Comparison of ENCODE assay signal across 8 mouse cellular contexts in the genomic region with DNA sequence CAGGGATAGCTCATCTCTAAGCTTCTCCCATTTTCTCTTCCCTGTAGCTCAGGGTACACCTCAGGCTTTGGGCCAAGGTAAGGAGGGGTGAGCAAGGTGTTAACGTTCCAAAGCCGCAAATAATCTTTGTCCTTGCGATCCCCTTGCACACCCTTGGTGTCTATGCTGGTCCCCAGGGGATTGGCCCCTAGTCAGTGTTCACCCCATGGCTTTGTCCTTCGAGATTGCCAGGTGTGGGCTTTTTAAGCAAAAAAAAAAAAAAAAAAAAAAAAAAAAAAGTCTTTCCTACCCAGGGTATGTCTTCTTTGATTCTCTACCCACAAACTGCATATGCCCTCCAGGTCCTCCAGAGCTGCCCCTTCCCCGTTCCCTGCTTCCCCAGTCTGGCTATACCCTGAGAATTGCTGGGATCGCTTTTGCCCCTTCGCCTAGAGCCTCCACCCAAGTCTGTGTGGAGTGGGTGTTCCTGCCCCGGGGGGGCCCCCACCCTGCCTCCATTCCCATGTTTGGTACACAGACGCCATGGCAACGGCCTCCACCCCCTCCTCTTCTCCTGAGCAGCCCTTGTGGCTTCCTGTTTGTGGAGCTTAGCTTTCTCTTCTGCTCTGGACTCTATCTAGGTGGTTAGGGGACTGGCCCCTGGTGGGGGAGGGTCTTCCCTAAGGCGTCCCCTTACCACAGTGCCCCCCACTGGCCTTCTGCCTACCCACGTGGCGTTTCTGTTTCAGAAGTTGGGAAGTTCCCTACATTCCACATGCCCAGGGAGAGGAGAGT. TPM values are rescaled to one million over a fixed set of nuclear protein-coding genes. Genes with fewer than 3 reads are reported as not detected.
DNase-seq lines count a peak whose midpoint lies in the region; ATAC-seq lines count a peak whose summit lies in the region.

No protein-coding gene starts in this region.

- peaks cover 32% of the 10 kb centered on the region for H3K4me1 ChIP-seq in erythroblast, embryonic 14.5 days (ENCODE audit: control insufficient read depth)
- peaks cover 33% of the 10 kb centered on the region for H3K4me1 ChIP-seq in embryonic facial prominence, embryonic 14.5 days (ENCODE audit: control insufficient read depth, insufficient read depth, low read length)
- H3K4me1 ChIP-seq in heart, embryonic 16.5 days (ENCODE audit: control insufficient read depth, insufficient read depth, low read length) = peaks cover 37% of the 10 kb centered on the region

- ATAC-seq in erythroblast, adult 5-6 weeks (replicated peaks; ENCODE audit: low FRiP score, poor library complexity, severe bottlenecking) = no peak
- ATAC-seq in embryonic facial prominence, embryonic 14.5 days (ENCODE audit: low read depth) = 0 out of 2 replicates have a peak, but pooled peaks have one; percentile 4
- ATAC-seq in heart, embryonic 16.5 days (replicated peaks; ENCODE audit: extremely low read depth, insufficient read depth, low FRiP score) = peak; percentile 38

- H3K79me2 ChIP-seq in macrophage (ENCODE audit: inconsistent target) = peaks cover 59% of the 10 kb centered on the region

- H3K4me3 ChIP-seq in erythroblast, embryonic 14.5 days (replicated peaks) = peak overlapping the region; percentile 53
- H3K4me3 ChIP-seq in embryonic facial prominence, embryonic 14.5 days (ENCODE audit: low read depth, low read length) = peak overlapping the region; percentile 61
- peak overlapping the region; percentile 65 for H3K4me3 ChIP-seq in heart, embryonic 16.5 days (ENCODE audit: low read length)
- peak overlapping the region; percentile 82 for H3K4me3 ChIP-seq in macrophage (ENCODE audit: inconsistent target)

- DNase-seq in embryonic facial prominence, embryonic 14.5 days (ENCODE audit: low spot score) = peak; percentile 64
- DNase-seq in kidney, postnatal 10 days = peak; percentile 84
- DNase-seq in spleen, postnatal 10 days (ENCODE audit: low spot score in 2 of 2) = peak; percentile 31 to 61
- no peak for DNase-seq in cerebellum, postnatal 4 days (ENCODE audit: low spot score in 2 of 2)

- WGBS in embryonic facial prominence, embryonic 14.5 days = 25% methylated on average over 13 of the region's 13 CpGs
- WGBS in heart, embryonic 16.5 days = 23% methylated on average over 13 of the region's 13 CpGs
- WGBS in macrophage (ENCODE audit: missing documents) = 5% methylated on average over 10 of the region's 13 CpGs

- peaks cover 11% of the 10 kb centered on the region; the same call in 1 of the 2 replicates for H3K36me3 ChIP-seq in erythroblast, embryonic 14.5 days (ENCODE audit: control insufficient read depth)
- peaks cover 27% of the 10 kb centered on the region for H3K36me3 ChIP-seq in embryonic facial prominence, embryonic 14.5 days (ENCODE audit: control insufficient read depth, insufficient read depth, low read length)
- peaks cover 19% of the 10 kb centered on the region for H3K36me3 ChIP-seq in heart, embryonic 16.5 days (ENCODE audit: control insufficient read depth, insufficient read depth)
- H3K36me3 ChIP-seq in macrophage (ENCODE audit: inconsistent target) = peaks cover 17% of the 10 kb centered on the region; the same call in 1 of the 2 replicates

- H3K4me2 ChIP-seq in embryonic facial prominence, embryonic 14.5 days (ENCODE audit: low read depth, low read length) = peak overlapping the region; percentile 69
- H3K4me2 ChIP-seq in heart, embryonic 16.5 days (ENCODE audit: low read depth, low read length) = peak overlapping the region; percentile 67

- H3K27me3 ChIP-seq in erythroblast, embryonic 14.5 days (ENCODE audit: control insufficient read depth) = peaks cover 35% of the 10 kb centered on the region
- H3K27me3 ChIP-seq in embryonic facial prominence, embryonic 14.5 days (replicated peaks; ENCODE audit: control insufficient read depth, insufficient read depth, low read length) = 0 out of 2 replicates have a peak, but pooled peaks cover 3% of the 10 kb centered on the region
- no peaks in the 10 kb centered on the region for H3K27me3 ChIP-seq in heart, embryonic 16.5 days (ENCODE audit: control insufficient read depth, insufficient read depth, low read length)

- peak overlapping the region; percentile 75; the same call in 1 of the 2 replicates for H3K27ac ChIP-seq in embryonic facial prominence, embryonic 14.5 days (replicated peaks; ENCODE audit: low read depth, low read length)
- H3K27ac ChIP-seq in heart, embryonic 16.5 days (ENCODE audit: low read length) = peak overlapping the region; percentile 69
- peak overlapping the region; percentile 96 for H3K27ac ChIP-seq in macrophage

- peak overlapping the region; percentile 72 for H3K9ac ChIP-seq in embryonic facial prominence, embryonic 14.5 days (ENCODE audit: low read depth, low read length)
- H3K9ac ChIP-seq in heart, embryonic 16.5 days (ENCODE audit: low read length) = peak overlapping the region; percentile 74

- H3K9me3 ChIP-seq in erythroblast, embryonic 14.5 days (ENCODE audit: control insufficient read depth, low read length) = no peaks in the 10 kb centered on the region
- no peaks in the 10 kb centered on the region for H3K9me3 ChIP-seq in embryonic facial prominence, embryonic 14.5 days (ENCODE audit: control insufficient read depth, low read length)
- no peaks in the 10 kb centered on the region for H3K9me3 ChIP-seq in heart, embryonic 16.5 days (replicated peaks; ENCODE audit: control insufficient read depth, low read length)

RNA-seq across cellular contexts. Expression of gene Tagln2, which starts 1.7 kb away (rescaled TPM):
- polyA plus RNA-seq in erythroblast, embryonic 14.5 days (2012) = 2.6 and 2.9 TPM in 2 replicates
- 135 and 151 TPM in 2 replicates for total RNA-seq in erythroblast, adult 5-6 weeks (2015; ENCODE audit: low replicate concordance)
- 52.7 and 53.7 TPM in 2 replicates for total RNA-seq in erythroblast, adult 5-6 weeks (2017; ENCODE audit: low replicate concordance)
- 192 and 231 TPM in 2 replicates for polyA plus RNA-seq in embryonic facial prominence, embryonic 14.5 days (2014; fragmentation: Nextera tagmentation; extraction: Ambion mirVana)
- 323 and 328 TPM in 2 replicates for polyA plus RNA-seq in heart, embryonic 16.5 days (2015; fragmentation: Nextera tagmentation; extraction: Ambion mirVana)
- total RNA-seq in macrophage (2018; cell fraction: chromatin; rRNA removed) = 100 to 1,000 TPM in 13 of 26 experiments, 10 to 100 TPM in 13; 30.9 to 294 (median 104) TPM
- total RNA-seq in macrophage (2018; cell fraction: cytosol; rRNA removed) = 100 to 1,000 TPM; 222 to 636 (median 285) TPM
- total RNA-seq in macrophage (2018; cell fraction: nucleus; rRNA removed) = 100 to 1,000 TPM in 23 of 26 experiments, 10 to 100 TPM in 3; 72.7 to 364 (median 181) TPM
- 178 to 475 TPM (median 441 TPM) in 3 replicates for polyA plus RNA-seq in macrophage (2018)

RNA-seq across cellular contexts. Expression of gene Cfap45, which starts 19.0 kb away (rescaled TPM):
- polyA plus RNA-seq in erythroblast, embryonic 14.5 days (2012) = 0.02 TPM in 1 of 2 replicates, not detected in the other
- not detected in 2 replicates for total RNA-seq in erythroblast, adult 5-6 weeks (2015; ENCODE audit: low replicate concordance)
- 0.28 TPM in 1 of 2 replicates, not detected in the other for total RNA-seq in erythroblast, adult 5-6 weeks (2017; ENCODE audit: low replicate concordance)
- 6.5 and 8.9 TPM in 2 replicates for polyA plus RNA-seq in embryonic facial prominence, embryonic 14.5 days (2014; fragmentation: Nextera tagmentation; extraction: Ambion mirVana)
- 3.0 and 3.2 TPM in 2 replicates for polyA plus RNA-seq in heart, embryonic 16.5 days (2015; fragmentation: Nextera tagmentation; extraction: Ambion mirVana)
- 1 to 10 TPM in 24 of 26 experiments, under 1 TPM in 2; 0.40 to 9.7 (median 4.8) TPM for total RNA-seq in macrophage (2018; cell fraction: chromatin; rRNA removed)
- total RNA-seq in macrophage (2018; cell fraction: cytosol; rRNA removed) = 1 to 10 TPM in 16 of 26 experiments, under 1 TPM in 10; 0.62 to 1.8 (median 1.1) TPM
- total RNA-seq in macrophage (2018; cell fraction: nucleus; rRNA removed) = 1 to 10 TPM in 22 of 26 experiments, under 1 TPM in 4; 0.59 to 5.6 (median 2.6) TPM
- polyA plus RNA-seq in macrophage (2018) = 1.6 to 2.7 TPM (median 1.7 TPM) in 3 replicates

RNA-seq across cellular contexts. Expression of gene Igsf9, which starts 20.0 kb away (rescaled TPM):
- not detected in 2 replicates for polyA plus RNA-seq in erythroblast, embryonic 14.5 days (2012)
- not detected in 2 replicates for total RNA-seq in erythroblast, adult 5-6 weeks (2015; ENCODE audit: low replicate concordance)
- total RNA-seq in erythroblast, adult 5-6 weeks (2017; ENCODE audit: low replicate concordance) = not detected in 2 replicates
- 21.4 and 26.3 TPM in 2 replicates for polyA plus RNA-seq in embryonic facial prominence, embryonic 14.5 days (2014; fragmentation: Nextera tagmentation; extraction: Ambion mirVana)
- polyA plus RNA-seq in heart, embryonic 16.5 days (2015; fragmentation: Nextera tagmentation; extraction: Ambion mirVana) = 3.3 and 4.8 TPM in 2 replicates
- total RNA-seq in macrophage (2018; cell fraction: chromatin; rRNA removed) = 10 to 100 TPM in 14 of 26 experiments, 1 to 10 TPM in 12; 3.3 to 66.1 (median 16.9) TPM
- total RNA-seq in macrophage (2018; cell fraction: cytosol; rRNA removed) = 1 to 10 TPM in 15 of 26 experiments, under 1 TPM in 11; 0.43 to 3.6 (median 1.3) TPM
- 10 to 100 TPM in 15 of 26 experiments, 1 to 10 TPM in 11; 3.2 to 47.9 (median 14.3) TPM for total RNA-seq in macrophage (2018; cell fraction: nucleus; rRNA removed)
- polyA plus RNA-seq in macrophage (2018) = 0.24 to 1.5 TPM (median 0.64 TPM) in 3 replicates

RNA-seq across cellular contexts. Expression of gene Slamf9, which starts 26.4 kb away (rescaled TPM):
- polyA plus RNA-seq in erythroblast, embryonic 14.5 days (2012) = not detected in 2 replicates
- 4.0 TPM in 1 of 2 replicates, not detected in the other for total RNA-seq in erythroblast, adult 5-6 weeks (2015; ENCODE audit: low replicate concordance)
- 0.70 and 0.77 TPM in 2 replicates for total RNA-seq in erythroblast, adult 5-6 weeks (2017; ENCODE audit: low replicate concordance)
- polyA plus RNA-seq in embryonic facial prominence, embryonic 14.5 days (2014; fragmentation: Nextera tagmentation; extraction: Ambion mirVana) = 0.68 and 0.77 TPM in 2 replicates
- polyA plus RNA-seq in heart, embryonic 16.5 days (2015; fragmentation: Nextera tagmentation; extraction: Ambion mirVana) = 0.77 and 0.95 TPM in 2 replicates
- 10 to 100 TPM in 13 of 26 experiments, 1 to 10 TPM in 9, under 1 TPM in 3, not detected in 1; 0.66 to 36.6 (median 11.8) TPM for total RNA-seq in macrophage (2018; cell fraction: chromatin; rRNA removed)
- 100 to 1,000 TPM in 12 of 26 experiments, 10 to 100 TPM in 2, 1 to 10 TPM in 12; 5.5 to 152 (median 54.7) TPM for total RNA-seq in macrophage (2018; cell fraction: cytosol; rRNA removed)
- total RNA-seq in macrophage (2018; cell fraction: nucleus; rRNA removed) = 100 to 1,000 TPM in 5 of 26 experiments, 10 to 100 TPM in 10, 1 to 10 TPM in 11; 2.9 to 213 (median 40.5) TPM
- polyA plus RNA-seq in macrophage (2018) = 8.4 to 43.7 TPM (median 12.1 TPM) in 3 replicates

RNA-seq across cellular contexts. Expression of gene Vsig8, which starts 54.2 kb away (rescaled TPM):
- polyA plus RNA-seq in erythroblast, embryonic 14.5 days (2012) = not detected in 2 replicates
- not detected in 2 replicates for total RNA-seq in erythroblast, adult 5-6 weeks (2015; ENCODE audit: low replicate concordance)
- not detected in 2 replicates for total RNA-seq in erythroblast, adult 5-6 weeks (2017; ENCODE audit: low replicate concordance)
- 0.45 and 1.6 TPM in 2 replicates for polyA plus RNA-seq in embryonic facial prominence, embryonic 14.5 days (2014; fragmentation: Nextera tagmentation; extraction: Ambion mirVana)
- polyA plus RNA-seq in heart, embryonic 16.5 days (2015; fragmentation: Nextera tagmentation; extraction: Ambion mirVana) = 0.32 and 0.55 TPM in 2 replicates
- 1 to 10 TPM in 1 of 26 experiments, under 1 TPM in 11, not detected in 14; 0.44 to 1.0 (median 0.60) TPM for total RNA-seq in macrophage (2018; cell fraction: chromatin; rRNA removed)
- total RNA-seq in macrophage (2018; cell fraction: cytosol; rRNA removed) = under 1 TPM; 0.16 to 0.41 (median 0.28) TPM
- total RNA-seq in macrophage (2018; cell fraction: nucleus; rRNA removed) = 1 to 10 TPM in 8 of 26 experiments, under 1 TPM in 13, not detected in 5; 0.36 to 2.6 (median 0.94) TPM
- polyA plus RNA-seq in macrophage (2018) = 0.23 to 0.37 TPM (median 0.32 TPM) in 3 replicates

Comparison
In these comparisons a context has a peak if more than half of its experiments do, and no peak if none do; other contexts are left out.
1. DNase-seq: peak in embryonic facial prominence, embryonic 14.5 days (single experiment), kidney, postnatal 10 days (single experiment) and spleen, postnatal 10 days (2 of 2); none in cerebellum, postnatal 4 days (0 of 2).
2. RNA of gene Tagln2, which starts 1.7 kb away (polyA plus RNA-seq): 178 to 475 TPM in macrophage, 323 to 328 TPM in heart, embryonic 16.5 days and 192 to 231 TPM in embryonic facial prominence, embryonic 14.5 days; 2.6 to 2.9 TPM in erythroblast, embryonic 14.5 days; every median in the first group is over 10 times any median in the second.
3. Peak in every context shown above with its lines, with median percentiles within 50 percentile points of each other: H3K4me3 ChIP-seq and H3K27ac ChIP-seq.